Mouse (Mus musculus): ENCODE data around the gene Rad9b. TPM values are rescaled to one million over a fixed set of nuclear protein-coding genes. Genes with fewer than 3 reads are reported as not detected.

The Rad9b gene
- polyA plus RNA-seq, 2 experiments, result 2.3 to 2.7 TPM

GRCm38 (mm10) chr5:122379374-122380155 lies 25.5 kb upstream of the Rad9b start:
- 51% methylated on average over 11 of the region's 11 CpGs for WGBS (ENCODE audit: insufficient replicate concordance)
- ATAC-seq (ENCODE audit: insufficient read depth), result peak; percentile 64; the same call in 1 of the 2 replicates
- peaks cover 18% of the 10 kb centered on the region; the same call in 1 of the 2 replicates for H3K36me3 ChIP-seq (replicated peaks; ENCODE audit: control insufficient read depth, insufficient read depth, low read depth)

GRCm38 (mm10) chr5:122378171-122378570 lies 24.1 kb upstream of the Rad9b start:
- ATAC-seq (ENCODE audit: insufficient read depth) (no peak), DNase-seq (ENCODE audit: low read depth in 3 of 3, low spot score in 3 of 3) (no peak)
- Histone ChIP-seq H3K4me2 (ENCODE audit: low read depth) (no peak overlapping the region), H3K4me3 (ENCODE audit: insufficient read depth in 1 of 2, low read depth in 2 of 2, low read length in 2 of 2) (no peak overlapping the region), H3K27me3 (ENCODE audit: control insufficient read depth, insufficient read depth, low read length) (no peaks in the 10 kb centered on the region), H3K9ac (replicated peaks) (no peak overlapping the region), H3K27ac (no peak overlapping the region), H3K4me1 (replicated peaks; ENCODE audit: control insufficient read depth in 2 of 2, insufficient read depth in 2 of 2, low read length in 1 of 2) (peaks cover 0 to 3% of the 10 kb centered on the region in 2 experiments; a peak in 3 of 4 replicates), H3K36me3 (replicated peaks; ENCODE audit: control insufficient read depth, insufficient read depth, low read depth) (peaks cover 21% of the 10 kb centered on the region; the same call in 1 of the 2 replicates), H3K9me3 (ENCODE audit: control insufficient read depth, low read length) (no peaks in the 10 kb centered on the region)
- TF ChIP-seq EP300 (IDR thresholded peaks at IDR 0.05; ENCODE audit: low read depth) (no peak), CTCF (IDR thresholded peaks at IDR 0.05; ENCODE audit: low read depth) (no peak)
- 88% methylated on average over 12 of the region's 12 CpGs for WGBS (ENCODE audit: insufficient replicate concordance)

More at GRCm38 (mm10) chr5:122379374-122380155, 25.5 kb upstream of the Rad9b start:
- Histone ChIP-seq H3K9ac (replicated peaks) (no peak overlapping the region), H3K27ac (no peak overlapping the region), H3K4me2 (ENCODE audit: low read depth) (no peak overlapping the region), H3K4me3 (ENCODE audit: insufficient read depth in 1 of 2, low read depth in 2 of 2, low read length in 2 of 2) (no peak overlapping the region), H3K4me1 (replicated peaks; ENCODE audit: control insufficient read depth in 2 of 2, insufficient read depth in 2 of 2, low read length in 1 of 2) (no peaks in the 10 kb centered on the region), H3K27me3 (ENCODE audit: control insufficient read depth, insufficient read depth, low read length) (no peaks in the 10 kb centered on the region), H3K9me3 (ENCODE audit: control insufficient read depth, low read length) (no peaks in the 10 kb centered on the region)
- TF ChIP-seq EP300 (IDR thresholded peaks at IDR 0.05; ENCODE audit: low read depth) (no peak), CTCF (IDR thresholded peaks at IDR 0.05; ENCODE audit: low read depth) (peak; percentile 97)
- DNase-seq (ENCODE audit: low read depth in 3 of 3, low spot score in 3 of 3), result peak; percentile 46 to 52 (median 52)

GRCm38 (mm10) chr5:122377101-122377833 lies 23.2 kb upstream of the Rad9b start:
- H3K27ac ChIP-seq, result no peak overlapping the region
- WGBS (ENCODE audit: insufficient replicate concordance), result 80% methylated on average over 4 of the region's 4 CpGs
- H3K36me3 ChIP-seq (replicated peaks; ENCODE audit: control insufficient read depth, insufficient read depth, low read depth), result peaks cover 20% of the 10 kb centered on the region; the same call in 1 of the 2 replicates
- H3K27me3 ChIP-seq (ENCODE audit: control insufficient read depth, insufficient read depth, low read length), result no peaks in the 10 kb centered on the region
- H3K4me3 ChIP-seq (ENCODE audit: insufficient read depth in 1 of 2, low read depth in 2 of 2, low read length in 2 of 2), result no peak overlapping the region
- peaks cover 0 to 3% of the 10 kb centered on the region in 2 experiments; a peak in 3 of 4 replicates for H3K4me1 ChIP-seq (replicated peaks; ENCODE audit: control insufficient read depth in 2 of 2, insufficient read depth in 2 of 2, low read length in 1 of 2)
- no peak overlapping the region for H3K4me2 ChIP-seq (ENCODE audit: low read depth)
- TF ChIP-seq EP300 (IDR thresholded peaks at IDR 0.05; ENCODE audit: low read depth), result no peak
- TF ChIP-seq CTCF (IDR thresholded peaks at IDR 0.05; ENCODE audit: low read depth), result no peak
- no peak for ATAC-seq (ENCODE audit: insufficient read depth)
- H3K9ac ChIP-seq (replicated peaks), result no peak overlapping the region
- H3K9me3 ChIP-seq (ENCODE audit: control insufficient read depth, low read length), result no peaks in the 10 kb centered on the region
- DNase-seq (ENCODE audit: low read depth in 3 of 3, low spot score in 3 of 3), result no peak

GRCm38 (mm10) chr5:122372878-122373277 lies 18.8 kb upstream of the Rad9b start:
- no peak for ATAC-seq (ENCODE audit: insufficient read depth)
- DNase-seq (ENCODE audit: low read depth in 3 of 3, low spot score in 3 of 3), result no peak
- 3% methylated on average over 5 of the region's 5 CpGs for WGBS (ENCODE audit: insufficient replicate concordance)

More at GRCm38 (mm10) chr5:122372878-122373277, 18.8 kb upstream of the Rad9b start:
- Histone ChIP-seq H3K9me3 (ENCODE audit: control insufficient read depth, low read length) (no peaks in the 10 kb centered on the region), H3K4me3 (ENCODE audit: insufficient read depth in 1 of 2, low read depth in 2 of 2, low read length in 2 of 2) (peak overlapping the region; percentile 76 to 90), H3K36me3 (replicated peaks; ENCODE audit: control insufficient read depth, insufficient read depth, low read depth) (peaks cover 16% of the 10 kb centered on the region), H3K4me2 (ENCODE audit: low read depth) (peak overlapping the region; percentile 86), H3K4me1 (replicated peaks; ENCODE audit: control insufficient read depth in 2 of 2, insufficient read depth in 2 of 2, low read length in 1 of 2) (peaks cover 0 to 3% of the 10 kb centered on the region in 2 experiments; a peak in 3 of 4 replicates), H3K27me3 (ENCODE audit: control insufficient read depth, insufficient read depth, low read length) (no peaks in the 10 kb centered on the region), H3K27ac (peak overlapping the region; percentile 83), H3K9ac (replicated peaks) (peak overlapping the region; percentile 79)
- no peak for TF ChIP-seq CTCF (IDR thresholded peaks at IDR 0.05; ENCODE audit: low read depth)
- TF ChIP-seq EP300 (IDR thresholded peaks at IDR 0.05; ENCODE audit: low read depth), result no peak
